Mouse (Mus musculus): ENCODE data around the gene Scyl2. TPM values are rescaled to one million over a fixed set of nuclear protein-coding genes. Genes with fewer than 3 reads are reported as not detected.
"Not testable (repeated sequence)": the region's sequence is repeated elsewhere in the genome, so short reads cannot be mapped to it uniquely, and the experiment has no call there.

The Scyl2 gene
- polyA plus RNA-seq, 1 experiment from 2014 or later: 9.5 TPM

DNA sequence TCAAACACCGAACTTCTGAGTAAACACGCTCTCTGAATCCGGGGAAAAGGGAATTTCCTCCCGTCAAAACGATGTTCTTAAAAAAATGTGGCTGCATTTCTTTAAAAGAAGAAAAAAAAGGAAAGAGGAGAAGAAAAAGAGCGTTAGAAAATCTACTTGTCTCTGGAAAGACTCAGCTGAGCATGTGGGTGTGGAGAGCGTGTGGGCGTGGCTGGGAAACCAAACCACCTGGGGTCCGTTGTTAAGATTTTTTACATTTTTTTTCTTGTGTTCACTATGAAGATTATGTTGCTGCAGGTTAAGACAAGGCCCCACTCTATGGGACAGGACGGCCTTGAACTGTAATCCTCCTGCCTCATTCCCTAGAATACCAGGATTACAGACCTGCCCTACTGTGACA lies 28.8 kb upstream of the Scyl2 start:
- Histone ChIP-seq H3K27me3 (ENCODE audit: control insufficient read depth, insufficient read depth, low read length) (no peaks in the 10 kb centered on the region), H3K9me3 (ENCODE audit: control insufficient read depth, low read length) (no peaks in the 10 kb centered on the region; the same call in 1 of the 2 replicates), H3K36me3 (ENCODE audit: control insufficient read depth, insufficient read depth, low read length) (peaks cover 67% of the 10 kb centered on the region), H3K4me1 (ENCODE audit: control insufficient read depth in 2 of 2, insufficient read depth in 2 of 2, low read length in 2 of 2) (no peaks in the 10 kb centered on the region), H3K4me3 (ENCODE audit: control insufficient read depth in 1 of 2, insufficient read depth in 1 of 2, low read depth in 1 of 2, low read length in 2 of 2) (no peak overlapping the region), H3K27ac (replicated peaks in 1 of 2; ENCODE audit: control insufficient read depth in 1 of 2, insufficient read depth in 1 of 2, low read depth in 2 of 2, low read length in 2 of 2) (no peak overlapping the region), H3K4me2 (ENCODE audit: low read length) (no peak overlapping the region), H3K9ac (ENCODE audit: low read length) (no peak overlapping the region)
- 90% methylated on average over 10 of the region's 10 CpGs for WGBS
- no peak for ATAC-seq (ENCODE audit: insufficient number of reproducible peaks, insufficient read depth, low FRiP score, low read depth)

DNA sequence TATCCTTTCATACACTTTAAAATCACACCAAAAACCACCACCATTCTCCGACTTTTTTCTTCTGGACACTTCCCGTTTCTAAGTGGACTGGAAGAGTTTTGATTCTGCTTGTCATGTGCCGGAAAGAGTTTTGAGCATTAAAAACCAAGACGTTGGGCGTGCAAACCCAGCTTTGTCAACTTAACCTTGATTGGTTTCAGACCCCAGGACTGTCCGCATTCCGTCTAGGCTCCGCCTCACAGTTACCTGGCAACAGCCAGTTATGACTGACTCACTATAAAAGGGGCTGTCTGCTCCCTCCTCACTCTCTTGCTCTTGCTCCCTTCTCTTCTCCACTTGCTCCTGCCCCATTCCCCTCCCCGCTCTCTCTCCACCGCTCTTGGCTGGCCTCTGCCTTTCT lies 22.6 kb upstream of the Scyl2 start:
- ATAC-seq (ENCODE audit: insufficient number of reproducible peaks, insufficient read depth, low FRiP score, low read depth): no peak
- Histone ChIP-seq H3K4me2 (ENCODE audit: low read length) (peak overlapping the region; percentile 56), H3K4me3 (ENCODE audit: control insufficient read depth in 1 of 2, insufficient read depth in 1 of 2, low read depth in 1 of 2, low read length in 2 of 2) (peak overlapping the region; percentile 3 to 35), H3K36me3 (ENCODE audit: control insufficient read depth, insufficient read depth, low read length) (peaks cover 26% of the 10 kb centered on the region), H3K9ac (ENCODE audit: low read length) (no peak overlapping the region), H3K27ac (replicated peaks in 1 of 2; ENCODE audit: control insufficient read depth in 1 of 2, insufficient read depth in 1 of 2, low read depth in 2 of 2, low read length in 2 of 2) (no peak overlapping the region), H3K27me3 (ENCODE audit: control insufficient read depth, insufficient read depth, low read length) (no peaks in the 10 kb centered on the region), H3K4me1 (ENCODE audit: control insufficient read depth in 2 of 2, insufficient read depth in 2 of 2, low read length in 2 of 2) (peaks cover 0 to 2% of the 10 kb centered on the region in 2 experiments; a peak in 1 of 4 replicates), H3K9me3 (ENCODE audit: control insufficient read depth, low read length) (no peaks in the 10 kb centered on the region; the same call in 1 of the 2 replicates)
- WGBS: 32% methylated on average over 10 of the region's 10 CpGs

DNA sequence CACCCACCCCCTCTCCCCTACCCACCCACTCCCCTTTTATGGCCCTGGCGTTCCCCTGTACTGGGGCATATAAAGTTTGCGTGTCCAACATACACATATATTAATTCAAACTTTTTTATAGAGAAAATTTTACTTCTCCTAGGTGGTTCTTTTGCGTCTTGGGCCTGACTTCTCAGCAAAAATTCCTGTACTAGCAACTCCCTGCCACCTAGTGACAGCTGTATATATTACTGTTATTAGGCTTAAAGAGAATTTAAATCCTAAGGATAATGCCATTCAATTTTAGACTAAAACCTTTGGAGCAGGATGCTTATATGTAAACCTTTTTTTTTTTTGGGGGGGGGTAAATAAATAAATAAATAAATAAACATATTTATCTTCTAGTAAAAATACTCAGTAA lies 21.3 kb upstream of the Scyl2 start:
- no peak overlapping the region for H3K9ac ChIP-seq (ENCODE audit: low read length)
- no peak overlapping the region for H3K4me3 ChIP-seq (ENCODE audit: control insufficient read depth in 1 of 2, insufficient read depth in 1 of 2, low read depth in 1 of 2, low read length in 2 of 2)
- no peak overlapping the region for H3K27ac ChIP-seq (replicated peaks in 1 of 2; ENCODE audit: control insufficient read depth in 1 of 2, insufficient read depth in 1 of 2, low read depth in 2 of 2, low read length in 2 of 2)
- WGBS: 84% methylated on average over 3 of the region's 3 CpGs
- peaks cover 12% of the 10 kb centered on the region for H3K36me3 ChIP-seq (ENCODE audit: control insufficient read depth, insufficient read depth, low read length)
- no peak for ATAC-seq (ENCODE audit: insufficient number of reproducible peaks, insufficient read depth, low FRiP score, low read depth)
- no peaks in the 10 kb centered on the region; the same call in 1 of the 2 replicates for H3K9me3 ChIP-seq (ENCODE audit: control insufficient read depth, low read length)
- H3K4me2 ChIP-seq (ENCODE audit: low read length): no peak overlapping the region
- peaks cover 0 to 2% of the 10 kb centered on the region in 2 experiments; a peak in 1 of 4 replicates for H3K4me1 ChIP-seq (ENCODE audit: control insufficient read depth in 2 of 2, insufficient read depth in 2 of 2, low read length in 2 of 2)
- no peaks in the 10 kb centered on the region for H3K27me3 ChIP-seq (ENCODE audit: control insufficient read depth, insufficient read depth, low read length)

DNA sequence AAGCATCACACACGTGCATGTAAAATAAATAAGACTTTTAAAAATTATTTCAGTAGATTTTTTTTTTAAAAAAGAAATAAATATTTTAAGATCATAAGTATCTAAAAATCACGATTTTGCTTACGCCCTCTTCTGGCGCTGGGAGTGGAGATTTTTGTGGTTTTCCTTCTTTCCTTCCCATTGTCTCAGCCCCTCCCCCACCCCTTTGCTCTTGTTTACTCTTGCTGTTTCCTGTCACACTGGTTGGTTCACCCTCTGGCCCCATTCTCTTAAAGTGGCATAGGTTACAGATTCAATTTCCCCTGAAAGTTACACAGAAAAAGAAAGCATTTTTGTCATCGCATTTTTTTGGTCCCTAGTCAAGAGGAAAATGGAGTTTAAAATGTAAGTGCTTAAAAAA lies 17.0 kb upstream of the Scyl2 start:
- Histone ChIP-seq H3K4me3 (ENCODE audit: control insufficient read depth in 1 of 2, insufficient read depth in 1 of 2, low read depth in 1 of 2, low read length in 2 of 2) (no peak overlapping the region), H3K36me3 (ENCODE audit: control insufficient read depth, insufficient read depth, low read length) (no peaks in the 10 kb centered on the region), H3K9me3 (ENCODE audit: control insufficient read depth, low read length) (no peaks in the 10 kb centered on the region), H3K4me1 (ENCODE audit: control insufficient read depth in 2 of 2, insufficient read depth in 2 of 2, low read length in 2 of 2) (no peaks in the 10 kb centered on the region), H3K4me2 (ENCODE audit: low read length) (no peak overlapping the region), H3K27me3 (ENCODE audit: control insufficient read depth, insufficient read depth, low read length) (no peaks in the 10 kb centered on the region), H3K27ac (replicated peaks in 1 of 2; ENCODE audit: control insufficient read depth in 1 of 2, insufficient read depth in 1 of 2, low read depth in 2 of 2, low read length in 2 of 2) (no peak overlapping the region), H3K9ac (ENCODE audit: low read length) (no peak overlapping the region)
- ATAC-seq (ENCODE audit: insufficient number of reproducible peaks, insufficient read depth, low FRiP score, low read depth): no peak
- 38% methylated on average over 5 of the region's 5 CpGs for WGBS

DNA sequence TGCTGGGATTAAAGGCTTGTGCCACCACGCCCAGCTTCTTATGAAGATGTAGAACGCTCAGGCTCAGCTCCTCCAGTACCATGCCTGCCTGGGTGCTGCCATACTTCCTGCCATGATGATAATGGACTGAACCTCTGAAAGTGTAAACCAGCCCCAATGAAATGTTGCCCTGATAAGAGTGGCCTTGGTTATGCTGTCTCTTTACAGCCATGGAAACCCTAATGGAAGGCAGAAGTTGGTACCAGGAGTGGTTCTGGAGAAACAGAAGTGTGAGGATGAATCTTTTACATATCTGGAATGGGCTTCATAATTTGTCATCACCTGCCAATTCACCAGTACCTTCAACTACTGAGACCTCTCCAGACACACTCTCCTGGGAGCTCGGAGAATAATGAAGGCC lies 11.9 kb upstream of the Scyl2 start:
- Histone ChIP-seq H3K4me3 (ENCODE audit: control insufficient read depth in 1 of 2, insufficient read depth in 1 of 2, low read depth in 1 of 2, low read length in 2 of 2) (no peak overlapping the region), H3K4me1 (ENCODE audit: control insufficient read depth in 2 of 2, insufficient read depth in 2 of 2, low read length in 2 of 2) (no peaks in the 10 kb centered on the region), H3K36me3 (ENCODE audit: control insufficient read depth, insufficient read depth, low read length) (no peaks in the 10 kb centered on the region), H3K27ac (replicated peaks in 1 of 2; ENCODE audit: control insufficient read depth in 1 of 2, insufficient read depth in 1 of 2, low read depth in 2 of 2, low read length in 2 of 2) (no peak overlapping the region), H3K9me3 (ENCODE audit: control insufficient read depth, low read length) (no peaks in the 10 kb centered on the region), H3K27me3 (ENCODE audit: control insufficient read depth, insufficient read depth, low read length) (no peaks in the 10 kb centered on the region), H3K9ac (ENCODE audit: low read length) (no peak overlapping the region), H3K4me2 (ENCODE audit: low read length) (no peak overlapping the region)
- no peak for ATAC-seq (ENCODE audit: insufficient number of reproducible peaks, insufficient read depth, low FRiP score, low read depth)
- 87% methylated on average over 3 of the region's 3 CpGs for WGBS

DNA sequence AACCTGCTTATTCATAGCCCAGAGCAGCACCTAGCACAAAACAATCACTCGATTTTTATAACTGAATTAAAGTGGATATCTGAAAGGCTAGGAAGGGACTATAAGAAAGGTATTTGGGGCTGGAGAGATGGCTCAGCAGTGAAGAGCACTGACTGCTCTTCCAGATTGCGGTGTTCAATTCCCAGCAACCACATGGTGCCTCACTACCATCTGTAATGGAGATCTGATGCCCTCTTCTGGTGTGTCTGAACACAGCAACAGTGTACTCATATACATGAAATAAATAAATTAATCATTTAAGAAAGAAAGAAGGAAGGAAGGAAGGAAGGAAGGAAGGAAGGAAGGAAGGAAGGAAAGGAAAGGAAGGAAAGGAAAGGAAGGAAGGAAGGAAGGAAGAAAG lies 10.2 kb upstream of the Scyl2 start:
- H3K27ac ChIP-seq (replicated peaks in 1 of 2; ENCODE audit: control insufficient read depth in 1 of 2, insufficient read depth in 1 of 2, low read depth in 2 of 2, low read length in 2 of 2); H3K27me3 ChIP-seq (ENCODE audit: control insufficient read depth, insufficient read depth, low read length); H3K9me3 ChIP-seq (ENCODE audit: control insufficient read depth, low read length); H3K9ac ChIP-seq (ENCODE audit: low read length); H3K4me2 ChIP-seq (ENCODE audit: low read length); ATAC-seq (ENCODE audit: insufficient number of reproducible peaks, insufficient read depth, low FRiP score, low read depth); H3K4me3 ChIP-seq (ENCODE audit: control insufficient read depth in 1 of 2, insufficient read depth in 1 of 2, low read depth in 1 of 2, low read length in 2 of 2); H3K36me3 ChIP-seq (ENCODE audit: control insufficient read depth, insufficient read depth, low read length); H3K4me1 ChIP-seq (ENCODE audit: control insufficient read depth in 2 of 2, insufficient read depth in 2 of 2, low read length in 2 of 2): not testable (repeated sequence)
- WGBS: 74% methylated on average over 2 of the region's 2 CpGs

DNA sequence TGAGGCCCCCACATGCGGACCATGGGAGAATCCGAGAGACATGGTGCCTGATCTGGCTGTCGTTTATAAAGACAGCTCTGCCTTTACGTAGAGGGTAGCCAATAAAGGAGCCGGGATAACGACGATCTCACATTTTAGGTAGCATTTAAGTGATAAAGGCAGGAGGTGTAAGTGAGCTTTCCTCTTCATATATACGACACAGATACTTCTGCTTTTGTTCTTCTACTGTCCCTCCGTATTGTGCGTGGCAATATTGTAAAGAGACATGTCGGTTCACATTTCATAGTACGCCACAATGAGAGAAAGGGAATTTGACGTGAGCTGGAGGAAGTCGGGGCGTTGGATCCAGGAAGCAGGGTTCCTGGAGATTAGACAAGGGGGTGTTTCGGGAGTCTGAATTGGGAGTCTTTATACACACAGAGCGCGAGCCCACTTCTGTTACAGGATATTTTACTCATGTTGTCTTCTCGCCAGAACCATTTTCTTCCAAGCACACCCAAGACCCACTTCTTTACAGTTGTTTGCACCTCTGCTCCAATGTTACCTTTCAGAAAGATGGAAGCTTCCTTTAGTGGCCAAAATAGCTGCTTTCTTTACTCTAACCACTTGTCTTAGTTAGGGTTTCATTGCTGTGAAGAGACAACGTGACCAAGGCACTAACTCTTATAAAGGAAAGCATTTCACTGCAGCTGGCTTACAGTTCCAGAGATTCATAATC lies 9.3 kb upstream of the Scyl2 start:
- H3K4me2 ChIP-seq (ENCODE audit: low read length): peak overlapping the region; percentile 29; the same call in 1 of the 2 replicates
- H3K27me3 ChIP-seq (ENCODE audit: control insufficient read depth, insufficient read depth, low read length): no peaks in the 10 kb centered on the region
- no peaks in the 10 kb centered on the region for H3K4me1 ChIP-seq (ENCODE audit: control insufficient read depth in 2 of 2, insufficient read depth in 2 of 2, low read length in 2 of 2)
- H3K9ac ChIP-seq (ENCODE audit: low read length): no peak overlapping the region
- H3K4me3 ChIP-seq (ENCODE audit: control insufficient read depth in 1 of 2, insufficient read depth in 1 of 2, low read depth in 1 of 2, low read length in 2 of 2): no peak overlapping the region
- no peak overlapping the region for H3K27ac ChIP-seq (replicated peaks in 1 of 2; ENCODE audit: control insufficient read depth in 1 of 2, insufficient read depth in 1 of 2, low read depth in 2 of 2, low read length in 2 of 2)
- ATAC-seq (ENCODE audit: insufficient number of reproducible peaks, insufficient read depth, low FRiP score, low read depth): no peak
- H3K36me3 ChIP-seq (ENCODE audit: control insufficient read depth, insufficient read depth, low read length): no peaks in the 10 kb centered on the region
- no peaks in the 10 kb centered on the region for H3K9me3 ChIP-seq (ENCODE audit: control insufficient read depth, low read length)
- WGBS: 61% methylated on average over 20 of the region's 20 CpGs

DNA sequence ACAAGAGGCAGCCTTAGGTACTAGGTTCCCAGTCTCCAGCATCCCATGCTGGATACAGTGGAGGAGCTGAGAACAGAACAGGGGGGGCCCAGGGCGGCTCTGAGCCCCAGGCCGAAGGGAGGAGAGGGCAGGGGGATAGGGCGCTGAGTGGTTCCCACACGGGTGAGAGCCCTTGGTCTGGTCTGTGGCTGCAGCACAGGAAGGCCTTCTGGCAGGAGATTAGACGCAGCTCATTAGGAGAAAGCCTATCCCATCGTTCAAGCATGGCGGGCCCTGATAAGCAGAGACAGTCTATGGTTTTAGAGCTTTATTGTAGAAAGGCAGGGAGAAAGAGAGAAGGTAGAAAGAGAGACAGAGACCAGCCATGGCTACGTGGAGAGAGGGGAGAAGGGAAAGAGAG lies 3.9 kb upstream of the Scyl2 start:
- H3K4me2 ChIP-seq (ENCODE audit: low read length): no peak overlapping the region
- ATAC-seq (ENCODE audit: insufficient number of reproducible peaks, insufficient read depth, low FRiP score, low read depth): no peak
- no peak overlapping the region for H3K9ac ChIP-seq (ENCODE audit: low read length)
- H3K9me3 ChIP-seq (ENCODE audit: control insufficient read depth, low read length): no peaks in the 10 kb centered on the region
- H3K27me3 ChIP-seq (ENCODE audit: control insufficient read depth, insufficient read depth, low read length): no peaks in the 10 kb centered on the region
- H3K4me1 ChIP-seq (ENCODE audit: control insufficient read depth in 2 of 2, insufficient read depth in 2 of 2, low read length in 2 of 2): peaks cover 0 to 5% of the 10 kb centered on the region in 2 experiments; a peak in 2 of 4 replicates
- no peak overlapping the region for H3K27ac ChIP-seq (replicated peaks in 1 of 2; ENCODE audit: control insufficient read depth in 1 of 2, insufficient read depth in 1 of 2, low read depth in 2 of 2, low read length in 2 of 2)
- no peaks in the 10 kb centered on the region for H3K36me3 ChIP-seq (ENCODE audit: control insufficient read depth, insufficient read depth, low read length)
- 39% methylated on average over 8 of the region's 8 CpGs for whole genome bisulfite sequencing
- no peak overlapping the region for H3K4me3 ChIP-seq (ENCODE audit: control insufficient read depth in 1 of 2, insufficient read depth in 1 of 2, low read depth in 1 of 2, low read length in 2 of 2)

All from heart, embryonic 14.5 days (tissue).